Mouse (Mus musculus) lung, adult 2 months (tissue): ENCODE data around the gene Gpx4. TPM values are rescaled to one million over a fixed set of nuclear protein-coding genes. Genes with fewer than 3 reads are reported as not detected.
A peak's percentile ranks its signal among the peaks of the same experiment; 100 is the strongest.

Experiments used
- DNase-seq: peaks from one replicate; pipeline ENCODE4 v3.0.0; 2022
- H3K4me1 ChIP-seq: fragments of 200-500 bp; 2 replicates; pipeline ENCODE4 v1.6.1; 2011; ENCODE audit warnings: low read length; ENCODE audit not compliant: control insufficient read depth, insufficient read depth
- H3K4me3 ChIP-seq: fragments of 200-500 bp; replicated peaks from 2 replicates; pipeline ENCODE3; 2011; ENCODE audit warnings: low read depth, mild to moderate bottlenecking, control low read depth, low read length; ENCODE audit errors: extremely low read depth
- CTCF ChIP-seq: fragments of 200-500 bp; IDR thresholded peaks from 2 replicates; pipeline ENCODE4 v1.5.1; 2011; ENCODE audit warnings: mild to moderate bottlenecking, low read length, control low read depth; ENCODE audit not compliant: insufficient read depth
- POLR2A ChIP-seq: fragments of 200-500 bp; IDR thresholded peaks from 2 replicates; pipeline ENCODE4 v1.6.1; 2011; ENCODE audit warnings: low read depth, mild to moderate bottlenecking, control low read depth, low read length, borderline replicate concordance; ENCODE audit errors: extremely low read depth
- WGBS: fragments of 180-500 bp; shearing (Covaris S2); methylation state at CpG from one replicate; pipeline ENCODE4 v1.1.7; 2018; 5-methylcytosine and 5-hydroxymethylcytosine counted together
- polyA plus RNA-seq: library from polyadenylated mRNA; depleted of rRNA; stranded (reverse); fragments of >200 nt; gene quantifications from 2 replicates; pipeline ENCODE4 v1.2.3, GENCODE M21; 2012; rRNA removed

Gene Gpx4
- polyA plus RNA-seq = 581 and 623 TPM in 2 replicates

DNA sequence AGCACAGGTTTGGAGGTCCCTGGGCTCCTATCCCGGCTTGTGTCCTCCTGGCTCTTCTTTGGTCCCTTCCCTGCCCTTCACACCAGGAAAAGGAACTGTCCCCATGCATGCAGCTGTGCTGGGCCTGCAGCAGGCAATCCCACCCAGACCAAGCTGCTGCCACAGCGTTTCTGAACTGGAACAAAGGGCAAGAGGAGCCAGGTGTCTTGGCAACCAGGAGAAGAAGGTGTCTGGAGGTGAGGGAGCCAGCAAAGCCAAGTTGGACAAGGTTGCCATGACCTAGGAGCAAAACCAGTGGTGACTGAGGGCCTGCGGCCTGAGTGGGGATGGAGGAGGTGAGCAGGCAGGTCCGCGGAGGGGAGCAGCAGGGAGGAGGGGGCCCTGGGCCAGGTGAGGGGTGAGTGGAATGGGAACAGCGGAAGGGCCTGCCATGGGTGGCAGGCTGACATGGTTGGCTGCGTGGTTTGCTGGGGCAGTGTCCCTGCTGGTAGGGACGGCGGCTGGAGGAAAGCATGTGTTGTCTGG is at the start of gene Gpx4:
Gene Gpx4 (plus strand): TSS at position 126 of the 525 bp plus-strand sequence.
- no peak for DNase-seq
- TF ChIP-seq POLR2A (no peak), CTCF (no peak)
- H3K4me3 ChIP-seq = no peak within 1 kb of the TSS
- peaks cover 15% of the 10 kb centered on the region for H3K4me1 ChIP-seq
- 72% methylated on average over 9 of the region's 9 CpGs for whole genome bisulfite sequencing

DNA sequence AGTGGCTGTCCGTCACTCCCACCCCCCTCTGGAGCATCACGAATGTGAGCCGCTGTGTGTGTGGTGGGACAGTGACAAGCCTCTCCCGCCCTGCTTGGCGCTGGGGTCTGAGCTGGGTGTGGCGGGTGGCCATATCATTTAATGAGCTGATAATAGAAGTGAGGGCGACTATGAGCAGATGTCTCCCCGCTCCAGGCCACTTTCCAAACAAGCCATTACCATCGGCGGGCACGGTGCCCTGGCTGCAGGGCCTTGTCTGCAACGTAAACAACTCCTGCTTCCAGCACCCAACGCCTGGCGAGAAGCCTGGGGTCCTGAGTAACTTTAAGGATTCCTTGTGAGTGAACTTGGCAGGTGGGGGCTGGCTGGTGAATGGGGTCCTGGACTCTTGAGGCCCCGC is 49.1 kb upstream of the Gpx4 start:
- 14% methylated on average over 15 of the region's 15 CpGs for WGBS
- Histone ChIP-seq H3K4me1 (peaks cover 7% of the 10 kb centered on the region), H3K4me3 (no peak overlapping the region)
- no peak for DNase-seq
- TF ChIP-seq CTCF (no peak), POLR2A (no peak)

GRCm38 (mm10) chr10:80001945-80002344 is 45.0 kb upstream of the Gpx4 start:
- Histone ChIP-seq H3K4me1 (peaks cover 12% of the 10 kb centered on the region), H3K4me3 (no peak overlapping the region)
- WGBS = 89% methylated on average over 9 of the region's 9 CpGs
- DNase-seq = no peak
- TF ChIP-seq POLR2A (no peak), CTCF (no peak)

DNA sequence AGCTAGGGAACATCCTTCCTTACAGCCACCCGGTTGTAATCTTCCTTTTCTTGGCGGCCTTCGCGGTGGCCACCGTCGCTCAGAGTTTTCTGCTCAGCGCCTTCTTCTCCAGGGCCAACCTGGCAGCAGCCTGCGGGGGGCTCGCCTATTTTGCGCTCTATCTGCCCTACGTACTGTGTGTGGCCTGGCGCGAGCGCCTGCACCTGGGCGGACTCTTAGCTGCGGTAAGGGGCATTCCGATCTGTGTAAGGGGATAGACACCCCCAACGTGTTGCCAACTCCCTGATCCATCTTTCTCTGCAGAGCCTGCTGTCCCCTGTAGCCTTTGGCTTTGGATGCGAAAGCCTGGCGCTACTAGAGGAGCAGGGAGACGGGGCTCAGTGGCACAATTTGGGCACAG is 44.1 kb upstream of the Gpx4 start:
- no peak for DNase-seq
- no peak for TF ChIP-seq POLR2A
- TF ChIP-seq CTCF = no peak
- Histone ChIP-seq H3K4me1 (peaks cover 10% of the 10 kb centered on the region), H3K4me3 (no peak overlapping the region)
- 68% methylated on average over 21 of the region's 21 CpGs for WGBS

- Histone ChIP-seq H3K4me1 (peaks cover 8% of the 10 kb centered on the region), H3K4me3 (no peak overlapping the region)
- TF ChIP-seq POLR2A (0 out of 2 replicates have a peak, but pooled peaks have one; percentile 23), CTCF (no peak)
- WGBS = 50% methylated on average over 9 of the region's 9 CpGs
- no peak for DNase-seq
Observed at GRCm38 (mm10) chr10:80003374-80004232, 43.4 kb upstream of the Gpx4 start.

DNA sequence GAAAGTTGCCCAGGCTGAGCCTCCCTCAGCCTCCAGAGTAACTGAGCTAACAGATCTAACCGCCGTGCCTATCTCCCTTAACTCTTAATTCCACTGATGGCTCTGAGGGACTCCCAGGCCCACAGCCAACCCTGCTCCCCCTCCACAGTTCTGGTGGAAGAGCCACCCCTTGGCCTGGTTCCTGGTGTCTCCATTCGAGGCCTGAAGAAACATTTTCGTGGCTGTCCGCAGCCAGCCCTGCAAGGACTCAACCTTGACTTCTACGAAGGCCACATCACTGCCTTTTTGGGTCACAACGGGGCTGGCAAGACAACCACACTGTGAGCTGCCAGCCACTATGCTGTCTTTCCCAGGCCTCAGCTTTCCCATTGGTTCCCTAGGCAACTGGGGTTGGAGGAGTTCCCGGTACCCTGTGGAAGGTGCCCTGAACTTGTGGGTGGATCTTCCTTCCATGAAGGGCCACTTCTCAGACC is 42.7 kb upstream of the Gpx4 start:
- WGBS = 77% methylated on average over 8 of the region's 8 CpGs

DNA sequence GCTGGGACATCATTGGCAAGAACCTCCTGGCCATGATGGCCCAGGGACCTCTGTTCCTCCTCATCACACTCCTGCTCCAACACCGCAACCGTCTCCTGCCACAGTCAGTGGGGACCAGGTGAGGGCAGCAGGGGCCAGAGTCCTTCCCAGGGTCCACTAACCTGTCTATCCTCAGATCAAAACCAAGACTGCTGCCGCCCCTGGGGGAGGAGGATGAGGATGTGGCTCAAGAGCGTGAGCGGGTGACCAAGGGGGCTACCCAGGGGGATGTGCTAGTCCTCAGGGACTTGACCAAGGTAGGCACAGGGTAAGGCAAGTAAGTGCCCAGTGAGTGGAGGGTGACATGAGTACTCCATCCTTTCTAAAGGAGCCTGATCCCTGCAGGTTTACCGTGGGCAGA is 35.2 kb upstream of the Gpx4 start:
- peaks cover 5% of the 10 kb centered on the region for H3K4me1 ChIP-seq
- no peak overlapping the region for H3K4me3 ChIP-seq
- WGBS = 90% methylated on average over 6 of the region's 6 CpGs
- no peak for DNase-seq
- TF ChIP-seq POLR2A (no peak), CTCF (no peak)

More for the DNA sequence above, 42.7 kb upstream of the Gpx4 start:
- TF ChIP-seq POLR2A (no peak), CTCF (no peak)
- Histone ChIP-seq H3K4me3 (no peak overlapping the region), H3K4me1 (peaks cover 8% of the 10 kb centered on the region)
- DNase-seq = no peak

GRCm38 (mm10) chr10:80013609-80014008 is 33.4 kb upstream of the Gpx4 start:
- no peak for TF ChIP-seq CTCF
- TF ChIP-seq POLR2A = no peak
- 78% methylated on average over 25 of the region's 25 CpGs for WGBS
- H3K4me3 ChIP-seq = no peak overlapping the region
- H3K4me1 ChIP-seq = peaks cover 9% of the 10 kb centered on the region
- DNase-seq = no peak

DNA sequence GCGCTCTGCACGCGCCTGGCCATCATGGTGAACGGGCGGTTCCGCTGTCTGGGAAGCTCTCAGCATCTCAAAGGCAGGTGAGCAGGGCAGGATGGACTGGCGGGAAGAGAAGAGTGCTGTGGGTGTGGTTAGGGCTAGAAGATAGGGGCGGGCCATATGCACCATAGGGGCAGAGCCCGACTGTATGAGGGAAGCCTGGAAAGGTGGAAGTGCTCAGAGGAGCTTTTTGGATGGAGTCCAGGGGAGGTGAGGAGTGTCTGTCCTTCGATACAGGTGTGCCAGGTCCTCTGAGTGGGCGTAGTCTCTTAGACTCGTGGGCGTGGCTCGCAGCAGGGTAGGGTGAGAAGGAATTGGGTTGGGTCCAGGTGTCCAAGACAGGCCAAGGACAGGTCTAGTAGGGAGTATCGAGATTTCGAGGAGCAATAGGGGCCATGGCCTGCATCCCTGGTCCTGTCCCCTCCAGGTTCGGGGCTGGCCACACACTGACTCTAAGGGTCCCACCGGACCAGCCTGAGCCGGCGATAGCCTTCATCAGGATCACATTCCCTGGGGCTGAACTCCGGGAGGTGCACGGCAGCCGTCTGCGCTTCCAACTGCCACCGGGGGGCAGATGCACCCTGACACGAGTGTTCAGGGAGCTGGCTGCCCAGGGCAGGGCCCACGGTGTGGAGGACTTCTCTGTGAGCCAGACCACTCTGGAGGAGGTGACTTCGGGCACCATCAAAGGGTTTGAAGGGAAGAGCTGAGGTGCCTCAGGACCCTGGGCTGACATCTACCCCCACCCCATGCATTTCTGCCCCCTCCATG is 32.3 kb upstream of the Gpx4 start:
- 52% methylated on average over 28 of the region's 28 CpGs for WGBS

GRCm38 (mm10) chr10:80015583-80015982 is 31.4 kb upstream of the Gpx4 start:
- H3K4me1 ChIP-seq = peaks cover 17% of the 10 kb centered on the region
- DNase-seq = peak; percentile 73
- peak; percentile 54; the same call in 1 of the 2 replicates for TF ChIP-seq POLR2A
- no peak for TF ChIP-seq CTCF
- WGBS = 65% methylated on average over 10 of the region's 10 CpGs
- H3K4me3 ChIP-seq = peak overlapping the region; percentile 47

More for the DNA sequence above, 32.3 kb upstream of the Gpx4 start:
- TF ChIP-seq POLR2A (no peak), CTCF (0 out of 2 replicates have a peak, but pooled peaks have one; percentile 10)
- peak; percentile 63 for DNase-seq
- Histone ChIP-seq H3K4me1 (peaks cover 17% of the 10 kb centered on the region), H3K4me3 (no peak overlapping the region)
